Mouse (Mus musculus) brain, embryonic 14.5 days (tissue): ENCODE measurements around the gene Os9. TPM values are rescaled to one million over a fixed set of nuclear protein-coding genes. Genes with fewer than 3 reads are reported as not detected.
A peak's percentile ranks its signal among the peaks of the same experiment; 100 is the strongest.
"Not testable (repeated sequence)": the region's sequence is repeated elsewhere in the genome, so short reads cannot be mapped to it uniquely, and the experiment has no call there.

Experiments
- DNase-seq: peaks from one replicate; pipeline ENCODE4 v3.0.0-alpha.2; 2011; ENCODE audit warnings: low read depth
- CTCF ChIP-seq: fragments of 200-500 bp; IDR thresholded peaks from 2 replicates; pipeline ENCODE4 v1.5.1; 2012; ENCODE audit warnings: inconsistent platforms, mild to moderate bottlenecking, moderate library complexity, borderline replicate concordance; ENCODE audit not compliant: insufficient read depth, insufficient read length; ENCODE audit errors: extremely low read depth
- POLR2A ChIP-seq: fragments of 200-500 bp; IDR thresholded peaks from 2 replicates; pipeline ENCODE4 v1.6.1; 2012; ENCODE audit warnings: mild to moderate bottlenecking, inconsistent platforms, borderline replicate concordance; ENCODE audit not compliant: poor library complexity, insufficient read depth, insufficient read length, severe bottlenecking; ENCODE audit errors: extremely low read depth
- polyA plus RNA-seq: library from polyadenylated mRNA; depleted of rRNA; stranded (reverse); fragments of >200 nt; gene quantifications from 2 replicates; pipeline ENCODE4 v1.2.3, GENCODE M21; 2012

Os9 gene
- polyA plus RNA-seq, 1 experiment, result 93.8 TPM

GRCm38 (mm10) chr10:127063913-127064870, 56.7 kb downstream of the Os9 start:
- TF ChIP-seq CTCF, result no peak
- TF ChIP-seq POLR2A, result no peak
- peak; percentile 64 for DNase-seq

- DNase-seq, result peak; percentile 100
- TF ChIP-seq CTCF, result no peak
- TF ChIP-seq POLR2A, result peak; percentile 70; the same call in 1 of the 2 replicates
These were observed 57.6 kb downstream of the Os9 start, which contains the start of gene Cdk4 for GRCm38 (mm10) chr10:127063239-127063872. Gene Cdk4, plus strand, starts transcription at chr10:127063534.

GRCm38 (mm10) chr10:127062503-127062902, 58.4 kb downstream of the Os9 start:
- DNase-seq, result no peak
- TF ChIP-seq CTCF, result no peak
- TF ChIP-seq POLR2A, result no peak

GRCm38 (mm10) chr10:127062101-127062500, 58.8 kb downstream of the Os9 start:
- not testable (repeated sequence) for DNase-seq

GRCm38 (mm10) chr10:127061513-127061912, 59.4 kb downstream of the Os9 start:
- no peak for DNase-seq
- TF ChIP-seq CTCF (no peak), POLR2A (no peak)

GRCm38 (mm10) chr10:127061085-127061484, 59.8 kb downstream of the Os9 start:
- peak; percentile 60 for DNase-seq
- TF ChIP-seq CTCF, result no peak
- no peak for TF ChIP-seq POLR2A

- DNase-seq, result peak; percentile 96
- TF ChIP-seq POLR2A (peak; percentile 4; the same call in 1 of the 2 replicates), CTCF (no peak)
These were observed 60.7 kb downstream of the Os9 start, which contains the start of gene March9 for GRCm38 (mm10) chr10:127059968-127060916. Gene March9, minus strand, starts transcription at chr10:127060184.

- TF ChIP-seq CTCF, result no peak
- 0 out of 2 replicates have a peak, but pooled peaks have one; percentile 28 for TF ChIP-seq POLR2A
- DNase-seq, result peak; percentile 56
These were observed 61.6 kb downstream of the Os9 start for GRCm38 (mm10) chr10:127059174-127059967.

GRCm38 (mm10) chr10:127058708-127059107, 62.2 kb downstream of the Os9 start:
- no peak for DNase-seq

GRCm38 (mm10) chr10:127058161-127058560, 62.8 kb downstream of the Os9 start:
- TF ChIP-seq POLR2A (no peak), CTCF (peak; percentile 98)
- peak; percentile 83 for DNase-seq

More at GRCm38 (mm10) chr10:127058708-127059107, 62.2 kb downstream of the Os9 start:
- no peak for TF ChIP-seq CTCF
